In the genomic region with DNA sequence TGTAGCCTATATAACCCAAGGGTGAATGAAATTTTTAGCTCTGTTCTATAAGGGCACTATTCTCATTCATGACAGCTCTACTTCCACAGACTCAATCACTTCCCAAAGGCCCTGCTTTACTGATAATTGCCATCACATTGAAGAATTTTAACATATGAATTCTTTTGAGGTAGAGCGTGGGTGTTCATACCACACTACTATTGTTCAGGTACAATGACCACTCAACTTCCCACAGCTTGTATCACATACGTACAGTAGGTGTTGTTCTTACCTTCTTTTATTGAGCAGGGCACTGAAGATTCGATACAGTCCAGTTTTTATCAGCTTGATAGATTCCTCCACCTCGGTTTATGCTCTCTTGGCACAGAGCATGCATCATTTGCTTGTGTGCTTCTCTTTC, we compare ENCODE assay signal across 16 mouse cellular contexts.
"Had no signal": no experiment of that assay in that cellular context is flagged by ENCODE, and none has a peak within 500 bp of the region (broad histone marks: within the 10 kb centered on the region; RNA-seq: fewer than 3 reads in every experiment).

No protein-coding gene starts in this region.

- DNase-seq: heart, postnatal 10 days; heart, postnatal 14 days; heart, postnatal 36 days; heart, postnatal 4 days; kidney, adult 11 months; kidney, adult 18-20 months; kidney, adult 2 months; kidney, adult 8-10 months; kidney, adult 9 months; kidney, postnatal 10 days; kidney, postnatal 14 days; kidney, postnatal 25 days; kidney, postnatal 36 days; kidney, postnatal 4 days; layer of hippocampus, adult 9-11 months; layer of hippocampus, postnatal 36 days had no signal
